Mouse (Mus musculus): ENCODE measurements around the gene Nelfcd. TPM values are rescaled to one million over a fixed set of nuclear protein-coding genes. Genes with fewer than 3 reads are reported as not detected.

Gene Nelfcd
- total RNA-seq, 1 experiment from 2014 or later = 43.4 TPM

DNA sequence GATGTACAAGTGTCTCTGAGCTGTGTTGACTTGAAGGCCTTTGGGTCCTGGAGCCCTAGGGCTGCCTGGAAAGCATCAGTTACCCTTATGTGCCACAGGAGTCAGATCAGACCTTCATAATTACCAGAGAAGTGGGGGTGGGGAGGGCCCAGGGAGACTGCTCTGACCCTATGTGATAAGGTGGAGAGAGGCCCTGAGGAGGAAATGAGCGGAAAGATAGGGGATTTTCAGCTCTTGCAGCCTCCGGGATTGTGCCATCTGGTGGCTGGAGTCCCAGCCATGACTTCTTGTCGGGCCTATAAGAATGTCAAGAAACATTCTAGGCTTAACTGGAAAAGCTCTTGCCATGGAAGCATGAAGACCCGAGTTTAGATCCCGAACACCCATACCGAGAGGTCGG is 38.1 kb downstream of the Nelfcd start:
- peak; percentile 40 to 65; a peak in 3 of 4 replicates for ATAC-seq (replicated peaks in 1 of 2; ENCODE audit: insufficient read depth in 1 of 2, low FRiP score in 2 of 2, low TSS enrichment in 1 of 2, low read depth in 1 of 2, poor library complexity in 2 of 2, severe bottlenecking in 2 of 2)

DNA sequence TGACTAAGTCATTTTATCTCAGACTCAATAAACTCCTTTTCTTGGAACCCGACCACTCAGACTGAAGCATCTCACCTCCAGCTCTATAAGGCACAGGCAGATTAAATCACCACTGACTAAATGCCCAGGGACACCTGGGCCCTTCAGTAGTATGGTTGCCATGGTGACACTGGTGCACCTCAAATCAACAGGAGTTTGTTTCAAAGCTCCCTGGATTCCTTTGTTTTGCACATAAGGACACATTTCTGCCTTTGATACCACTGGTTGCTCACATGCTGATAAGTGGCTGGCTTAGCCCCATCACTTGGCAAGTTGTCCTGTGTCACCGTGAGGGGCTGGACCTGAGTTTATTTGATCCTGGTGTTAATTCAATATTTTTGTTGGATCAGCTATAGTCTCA is 43.8 kb downstream of the Nelfcd start:
- ATAC-seq (replicated peaks in 1 of 2; ENCODE audit: insufficient read depth in 1 of 2, low FRiP score in 2 of 2, low TSS enrichment in 1 of 2, low read depth in 1 of 2, poor library complexity in 2 of 2, severe bottlenecking in 2 of 2) = no peak

DNA sequence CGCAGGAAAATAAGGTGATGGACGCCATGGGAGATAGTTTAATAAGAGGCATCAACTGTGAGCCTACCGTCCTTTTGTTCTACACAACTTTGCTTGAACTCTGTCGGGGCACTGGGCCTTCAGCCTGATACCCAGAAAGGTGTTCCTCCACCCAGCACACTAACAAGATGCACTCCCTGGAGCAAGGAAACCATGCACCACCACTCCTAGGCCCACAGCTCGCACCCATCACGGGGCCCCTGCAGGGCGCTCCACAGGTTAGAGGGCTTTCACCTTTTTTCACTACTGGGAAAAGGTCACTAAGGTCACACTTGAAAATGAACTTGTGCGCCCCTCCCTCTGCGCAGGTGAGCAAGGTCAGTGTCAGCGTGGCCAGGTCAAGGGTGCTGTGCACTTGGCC is 47.8 kb downstream of the Nelfcd start:
- ATAC-seq (replicated peaks in 1 of 2; ENCODE audit: insufficient read depth in 1 of 2, low FRiP score in 2 of 2, low TSS enrichment in 1 of 2, low read depth in 1 of 2, poor library complexity in 2 of 2, severe bottlenecking in 2 of 2) = peak in 1 of 2 experiments; percentile 18; a peak in 1 of 4 replicates

DNA sequence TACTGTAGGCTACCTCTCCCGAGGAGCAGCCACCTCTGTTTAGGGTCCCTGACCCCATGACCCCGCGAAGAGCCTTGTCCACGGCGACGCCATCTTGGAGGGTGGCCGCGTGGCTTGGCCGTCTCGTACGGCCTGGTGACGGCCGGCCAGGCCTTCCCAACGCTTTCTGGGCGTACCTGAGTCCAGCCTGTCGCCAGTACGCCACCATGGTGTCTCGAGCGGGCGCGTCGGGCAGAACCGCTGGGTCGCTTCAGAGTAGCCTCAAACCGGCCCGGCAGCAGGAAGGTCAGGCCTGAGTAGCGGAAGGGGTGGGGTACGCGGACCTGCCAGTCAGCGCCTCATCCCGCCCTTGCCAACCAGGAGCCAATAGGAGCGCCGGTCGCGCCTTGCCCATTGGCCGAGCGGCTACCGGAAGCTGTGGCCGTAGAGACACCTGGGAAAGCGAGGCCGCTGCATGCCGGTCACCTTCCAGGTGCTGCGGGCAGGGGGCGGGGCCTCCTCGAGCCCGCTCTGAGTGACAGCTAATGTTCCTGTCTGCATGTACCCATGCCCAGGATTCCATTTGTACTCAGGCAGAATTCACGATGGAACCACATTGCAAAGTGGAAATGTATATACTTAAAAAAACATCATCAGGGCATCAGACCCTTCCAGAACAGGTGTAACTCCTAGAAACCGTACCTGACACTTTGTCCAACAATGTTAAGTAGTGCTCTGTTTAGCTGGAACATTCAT is 48.4 kb downstream of the Nelfcd start, which contains the start of gene Atp5e:
TSS of gene Atp5e (minus strand) at position 317 of the 735 bp plus-strand sequence.
- peak; percentile 99 to 100 for ATAC-seq (replicated peaks in 1 of 2; ENCODE audit: insufficient read depth in 1 of 2, low FRiP score in 2 of 2, low TSS enrichment in 1 of 2, low read depth in 1 of 2, poor library complexity in 2 of 2, severe bottlenecking in 2 of 2)

DNA sequence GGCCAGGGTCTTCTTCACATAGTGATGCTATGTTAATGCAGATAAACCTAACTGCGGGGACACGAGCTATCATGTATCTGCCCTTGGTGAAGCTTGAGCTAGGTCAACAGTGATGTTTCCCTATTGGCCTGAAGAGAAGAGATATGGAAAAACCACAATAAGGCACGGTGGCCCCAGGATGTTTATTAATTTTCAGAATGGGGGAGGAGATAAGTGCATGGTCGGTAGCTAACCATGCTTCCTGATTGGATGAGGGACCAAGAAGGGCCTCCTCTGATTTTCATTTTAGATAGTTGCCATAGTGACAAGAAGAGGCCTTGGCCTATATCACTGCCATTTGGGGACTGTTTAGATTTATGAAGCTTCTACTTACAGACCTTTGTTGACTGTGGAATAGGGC is 54.7 kb downstream of the Nelfcd start:
- no peak for ATAC-seq (replicated peaks in 1 of 2; ENCODE audit: insufficient read depth in 1 of 2, low FRiP score in 2 of 2, low TSS enrichment in 1 of 2, low read depth in 1 of 2, poor library complexity in 2 of 2, severe bottlenecking in 2 of 2)

DNA sequence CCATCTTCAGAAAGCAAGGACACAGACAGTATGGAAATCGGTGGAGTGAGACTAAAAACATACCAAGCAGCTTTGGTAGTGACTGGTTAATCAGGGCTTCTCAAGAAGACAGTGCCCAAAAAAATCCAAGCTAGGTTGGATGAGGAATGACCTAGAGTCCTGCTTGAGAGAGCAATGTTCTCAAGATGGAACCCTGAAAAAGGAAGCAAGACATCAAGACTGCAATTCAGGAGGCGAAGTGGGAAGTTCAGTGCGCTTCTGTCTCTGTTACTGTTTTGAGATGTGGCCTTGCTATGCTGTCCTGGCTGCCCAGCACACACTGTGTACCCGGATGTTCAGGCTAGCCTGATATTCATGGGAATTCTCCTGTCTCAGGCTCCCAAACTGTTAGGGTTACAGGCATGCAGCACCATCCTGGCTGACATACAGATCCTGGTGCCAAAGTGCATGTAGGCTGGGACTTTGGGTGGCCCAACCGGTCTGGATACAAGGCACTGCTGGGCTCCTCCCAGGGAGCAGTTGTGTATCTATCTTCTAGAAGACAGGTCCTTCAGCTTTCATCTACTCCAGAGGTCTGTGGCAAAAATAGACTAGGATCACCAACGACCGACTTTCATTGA is 55.3 kb downstream of the Nelfcd start:
- ATAC-seq (replicated peaks in 1 of 2; ENCODE audit: insufficient read depth in 1 of 2, low FRiP score in 2 of 2, low TSS enrichment in 1 of 2, low read depth in 1 of 2, poor library complexity in 2 of 2, severe bottlenecking in 2 of 2) = no peak

DNA sequence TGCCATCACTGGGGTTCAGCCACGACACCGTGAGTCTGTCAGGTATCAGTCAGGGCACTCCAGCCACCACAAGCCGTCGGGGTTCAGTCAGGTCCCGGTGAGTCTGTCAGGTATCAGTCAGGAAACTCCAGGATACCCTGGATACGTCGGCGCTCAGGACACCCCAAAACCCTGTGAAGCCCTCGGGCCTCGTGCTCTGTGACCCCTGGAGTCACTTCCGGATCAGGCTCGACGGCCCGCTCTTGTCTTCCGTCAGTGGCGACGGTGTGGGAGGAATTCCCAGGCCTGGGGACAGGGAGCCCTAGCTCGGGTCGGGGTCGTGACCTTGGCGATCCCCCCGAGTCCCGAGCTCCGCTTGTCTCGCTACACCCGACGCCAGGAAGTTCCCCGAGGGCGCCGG is 56.8 kb downstream of the Nelfcd start:
- ATAC-seq (replicated peaks in 1 of 2; ENCODE audit: insufficient read depth in 1 of 2, low FRiP score in 2 of 2, low TSS enrichment in 1 of 2, low read depth in 1 of 2, poor library complexity in 2 of 2, severe bottlenecking in 2 of 2) = peak; percentile 6 to 14; a peak in 1 of 4 replicates

DNA sequence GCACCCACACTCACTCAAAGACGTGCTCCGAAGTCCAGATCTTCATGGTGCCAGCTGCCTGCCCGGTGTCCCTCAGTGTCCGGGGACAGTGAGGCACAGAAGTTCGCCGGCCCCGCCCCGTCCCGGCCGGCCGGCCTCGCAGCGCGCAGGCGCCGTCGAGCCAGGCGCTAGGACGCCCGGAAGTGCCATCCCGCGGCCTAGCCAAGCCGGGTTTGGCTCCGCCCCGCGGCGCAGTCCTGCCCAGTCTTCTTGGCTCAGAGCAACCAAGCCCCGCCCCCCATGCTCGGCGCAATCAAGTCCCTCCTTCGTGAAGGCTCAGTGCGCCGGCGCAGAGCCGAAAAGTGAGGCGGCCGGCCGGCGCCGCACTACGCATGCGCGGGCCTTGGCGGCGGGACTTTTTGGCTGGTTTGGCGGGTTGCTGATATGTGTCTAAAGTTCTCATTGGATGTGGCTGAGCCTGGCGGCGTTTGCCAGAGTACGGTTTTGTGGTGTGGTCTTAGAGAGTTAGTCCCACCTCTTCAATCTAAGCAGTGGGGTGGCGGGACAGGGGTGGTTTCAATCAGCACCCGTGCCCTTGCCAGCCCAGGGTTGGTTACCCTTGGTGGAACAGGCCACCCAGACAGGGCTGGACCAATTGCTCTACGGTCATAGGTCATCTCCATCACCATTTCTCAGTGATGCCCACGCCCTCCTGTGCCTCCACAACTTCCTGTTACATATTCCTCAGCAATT is 57.4 kb downstream of the Nelfcd start, which contains the start of gene Prelid3b:
TSS of gene Prelid3b (minus strand) at position 264 of the 732 bp plus-strand sequence.
- peak; percentile 91 for ATAC-seq (replicated peaks in 1 of 2; ENCODE audit: insufficient read depth in 1 of 2, low FRiP score in 2 of 2, low TSS enrichment in 1 of 2, low read depth in 1 of 2, poor library complexity in 2 of 2, severe bottlenecking in 2 of 2)

DNA sequence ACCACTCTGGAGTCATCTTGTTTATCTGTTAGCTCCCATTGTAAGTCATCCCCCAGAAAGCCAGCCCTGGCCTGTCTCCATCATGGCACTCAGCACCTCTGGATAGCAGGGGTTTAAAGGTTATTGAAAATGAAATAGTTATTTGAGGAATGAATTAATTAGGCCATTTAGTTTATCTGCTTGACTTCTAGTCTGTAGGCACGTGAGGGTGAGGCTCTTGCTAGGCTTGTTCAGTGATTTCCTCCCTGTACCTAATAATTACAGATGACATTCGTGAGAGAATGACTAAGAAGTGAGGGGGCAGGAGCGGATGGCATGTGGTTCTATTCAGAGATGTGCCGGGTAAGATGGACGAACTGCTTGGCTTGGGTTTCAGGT is 57.9 kb downstream of the Nelfcd start:
- ATAC-seq (replicated peaks in 1 of 2; ENCODE audit: insufficient read depth in 1 of 2, low FRiP score in 2 of 2, low TSS enrichment in 1 of 2, low read depth in 1 of 2, poor library complexity in 2 of 2, severe bottlenecking in 2 of 2) = no peak; a peak in 1 of 4 replicates

Other genes with a start within 250 kb of the Nelfcd start
- 245 and 262 TPM in 2 replicates for gene Gnas, start 131.5 kb upstream of the Nelfcd start, total RNA-seq (2017)
- gene Gm20721, start 69.1 kb upstream of the Nelfcd start, total RNA-seq (2017) = 6.4 and 9.1 TPM in 2 replicates
- gene Ctsz, start 23.2 kb downstream of the Nelfcd start, total RNA-seq (2017) = 85.3 and 109 TPM in 2 replicates
- gene Tubb1, start 34.9 kb downstream of the Nelfcd start, total RNA-seq (2017) = 1.0 TPM in 1 of 2 replicates, not detected in the other
- 153 and 381 TPM in 2 replicates for gene Atp5e, start 48.3 kb downstream of the Nelfcd start, total RNA-seq (2017)
- 103 and 110 TPM in 2 replicates for gene Prelid3b, start 57.3 kb downstream of the Nelfcd start, total RNA-seq (2017)
- 12.4 and 15.1 TPM in 2 replicates for gene Zfp831, start 227.7 kb downstream of the Nelfcd start, total RNA-seq (2017)

Data from hematopoietic stem cell, adult 5-6 weeks (primary cell).